Mouse (Mus musculus) layer of hippocampus, adult 9-11 months (tissue): ENCODE data around the gene Mcrs1.
"Not testable (repeated sequence)": the region's sequence is repeated elsewhere in the genome, so short reads cannot be mapped to it uniquely, and the experiment has no call there.

ENCODE experiments used
- DNase-seq: peaks from one replicate; pipeline ENCODE4 v3.0.0; 2022

Mcrs1 gene

GRCm38 (mm10) chr15:99249938-99250337 is 1.8 kb downstream of the Mcrs1 start:
- DNase-seq: no peak

GRCm38 (mm10) chr15:99248972-99249371 is 2.8 kb downstream of the Mcrs1 start:
- DNase-seq: peak; percentile 87

- not testable (repeated sequence) for DNase-seq
These were observed 5.0 kb downstream of the Mcrs1 start for GRCm38 (mm10) chr15:99246736-99247135.

GRCm38 (mm10) chr15:99242045-99242444 is 9.7 kb downstream of the Mcrs1 start:
- no peak for DNase-seq

GRCm38 (mm10) chr15:99241249-99241648 is 10.5 kb downstream of the Mcrs1 start:
- DNase-seq: no peak

- no peak for DNase-seq
These were observed 11.6 kb downstream of the Mcrs1 start for GRCm38 (mm10) chr15:99240129-99240528.

- no peak for DNase-seq
These were observed 13.8 kb downstream of the Mcrs1 start for GRCm38 (mm10) chr15:99238006-99238405.

GRCm38 (mm10) chr15:99234326-99235010 is 17.3 kb downstream of the Mcrs1 start:
- DNase-seq: no peak

- no peak for DNase-seq
These were observed 18.0 kb downstream of the Mcrs1 start for GRCm38 (mm10) chr15:99233719-99234118.

GRCm38 (mm10) chr15:99231998-99232397 is 19.8 kb downstream of the Mcrs1 start:
- peak; percentile 65 for DNase-seq

- DNase-seq: no peak
These were observed 25.7 kb downstream of the Mcrs1 start for GRCm38 (mm10) chr15:99226090-99226489.

- peak; percentile 88 for DNase-seq
These were observed 26.5 kb downstream of the Mcrs1 start for GRCm38 (mm10) chr15:99225081-99225810.

- peak; percentile 79 for DNase-seq
These were observed 27.4 kb downstream of the Mcrs1 start, which contains the start of gene Kcnh3 for GRCm38 (mm10) chr15:99224208-99224911. Gene Kcnh3 (plus strand): TSS chr15:99224861.

GRCm38 (mm10) chr15:99223585-99224207 is 28.1 kb downstream of the Mcrs1 start:
- peak; percentile 60 for DNase-seq

- DNase-seq: no peak
These were observed 28.8 kb downstream of the Mcrs1 start for GRCm38 (mm10) chr15:99222794-99223584.

GRCm38 (mm10) chr15:99221315-99221952 is 30.3 kb downstream of the Mcrs1 start:
- no peak for DNase-seq

GRCm38 (mm10) chr15:99217630-99218029 is 34.1 kb downstream of the Mcrs1 start:
- no peak for DNase-seq

GRCm38 (mm10) chr15:99215741-99216463 is 35.9 kb downstream of the Mcrs1 start:
- DNase-seq: no peak

GRCm38 (mm10) chr15:99214941-99215340 is 36.8 kb downstream of the Mcrs1 start:
- no peak for DNase-seq

GRCm38 (mm10) chr15:99213183-99213582 is 38.6 kb downstream of the Mcrs1 start:
- DNase-seq: no peak

- no peak for DNase-seq
These were observed 45.8 kb downstream of the Mcrs1 start for GRCm38 (mm10) chr15:99205959-99206358.
